Mouse (Mus musculus) frontal cortex, postnatal 14 days (tissue): ENCODE measurements around the gene Ltb4r1.

Experiments used
- DNase-seq, 2 experiments: peaks; one replicate each; pipeline ENCODE4 v3.0.0; 2022; ENCODE audit warnings: low spot score in 2 of 2

The Ltb4r1 gene

DNA sequence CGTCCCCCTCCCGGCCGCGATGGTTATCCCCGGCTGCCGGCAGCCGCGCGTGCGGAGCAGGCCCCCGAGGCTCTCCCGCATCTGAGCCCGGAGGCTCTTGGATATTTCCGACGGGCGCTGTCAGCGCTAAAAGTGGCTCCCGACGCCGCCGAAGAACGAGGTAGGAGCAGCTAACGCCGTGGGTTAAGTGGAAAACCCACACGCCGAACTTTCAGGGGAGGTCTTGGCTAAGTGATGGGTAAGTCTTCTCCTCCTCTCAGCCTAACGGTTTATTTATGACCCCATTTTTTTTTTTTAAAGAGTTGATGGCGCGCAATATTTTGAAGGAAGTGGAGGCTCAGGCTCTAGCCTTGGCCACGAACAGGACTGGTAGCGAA lies 19.9 kb upstream of the Ltb4r1 start:
- DNase-seq: no peak

GRCm38 (mm10) chr14:55747051-55747847 lies 18.5 kb upstream of the Ltb4r1 start:
- no peak for DNase-seq

- no peak for DNase-seq
Observed at GRCm38 (mm10) chr14:55757566-55757965, 8.2 kb upstream of the Ltb4r1 start.

DNA sequence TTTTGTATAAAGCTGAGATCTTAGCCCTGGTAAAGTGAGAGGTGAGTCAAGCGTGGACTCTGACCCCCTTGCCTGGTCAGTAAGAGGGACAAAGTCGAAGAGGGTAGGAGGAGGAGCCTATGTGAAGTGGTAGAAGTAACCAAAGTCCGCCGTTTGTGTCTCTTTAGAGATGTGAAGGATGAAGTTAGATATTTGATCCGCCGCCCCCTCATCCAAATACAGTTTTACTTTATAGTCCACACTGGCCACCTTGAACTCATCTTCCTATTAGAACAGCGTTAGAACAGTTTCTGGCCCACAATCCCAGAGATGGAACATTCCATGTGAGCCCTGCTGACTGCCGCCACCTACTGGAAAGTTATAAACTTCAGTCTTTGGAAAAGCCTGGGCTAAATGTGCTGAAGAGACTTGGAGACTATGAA lies 7.4 kb upstream of the Ltb4r1 start, which contains the start of gene Cideb:
Gene Cideb, minus strand, starts transcription at position 96 of the 422 bp plus-strand sequence.
- no peak for DNase-seq

DNA sequence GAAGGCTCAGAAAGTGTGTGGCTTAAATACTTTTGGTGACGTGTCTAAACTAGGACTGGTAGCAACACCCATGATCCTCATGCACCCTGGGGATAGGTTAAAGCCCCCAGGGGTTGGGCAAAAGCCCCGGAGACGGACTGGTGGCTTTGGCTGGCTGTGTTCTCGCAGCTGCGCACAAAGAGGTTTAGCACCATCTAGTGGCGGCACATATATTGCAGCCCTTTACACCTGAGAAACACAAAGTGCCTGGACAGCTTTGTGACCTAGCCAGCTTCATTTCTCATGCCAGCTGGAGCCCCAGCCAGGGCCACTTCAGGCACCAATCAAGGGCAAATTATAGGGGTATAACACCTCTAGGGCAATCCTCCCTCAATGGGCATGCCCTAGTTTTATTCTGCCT lies 5.6 kb upstream of the Ltb4r1 start:
- peak; percentile 69 to 80 for DNase-seq

DNA sequence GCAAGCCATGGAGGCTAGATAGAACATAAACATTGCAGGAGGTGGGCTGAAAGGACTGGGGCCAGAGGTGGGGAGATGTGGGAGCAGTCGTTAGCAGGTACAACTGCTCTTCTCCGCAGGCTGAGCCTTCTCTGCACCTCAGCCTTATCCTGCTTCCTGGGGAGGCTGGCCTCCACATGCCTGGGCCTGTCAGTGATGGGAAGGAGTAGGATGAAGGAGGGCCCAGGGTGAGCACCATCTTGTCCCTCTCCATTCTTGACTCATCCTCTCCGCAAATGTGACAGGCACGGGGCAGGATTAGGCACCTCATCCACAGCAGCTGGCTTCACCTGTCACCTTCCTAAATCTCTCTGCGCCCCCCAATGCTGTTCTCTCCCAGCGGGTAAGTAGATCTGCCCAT lies 4.6 kb upstream of the Ltb4r1 start, which contains the start of gene Ltb4r2:
Gene Ltb4r2, plus strand, starts transcription at position 266 of the 400 bp plus-strand sequence.
- no peak for DNase-seq

DNA sequence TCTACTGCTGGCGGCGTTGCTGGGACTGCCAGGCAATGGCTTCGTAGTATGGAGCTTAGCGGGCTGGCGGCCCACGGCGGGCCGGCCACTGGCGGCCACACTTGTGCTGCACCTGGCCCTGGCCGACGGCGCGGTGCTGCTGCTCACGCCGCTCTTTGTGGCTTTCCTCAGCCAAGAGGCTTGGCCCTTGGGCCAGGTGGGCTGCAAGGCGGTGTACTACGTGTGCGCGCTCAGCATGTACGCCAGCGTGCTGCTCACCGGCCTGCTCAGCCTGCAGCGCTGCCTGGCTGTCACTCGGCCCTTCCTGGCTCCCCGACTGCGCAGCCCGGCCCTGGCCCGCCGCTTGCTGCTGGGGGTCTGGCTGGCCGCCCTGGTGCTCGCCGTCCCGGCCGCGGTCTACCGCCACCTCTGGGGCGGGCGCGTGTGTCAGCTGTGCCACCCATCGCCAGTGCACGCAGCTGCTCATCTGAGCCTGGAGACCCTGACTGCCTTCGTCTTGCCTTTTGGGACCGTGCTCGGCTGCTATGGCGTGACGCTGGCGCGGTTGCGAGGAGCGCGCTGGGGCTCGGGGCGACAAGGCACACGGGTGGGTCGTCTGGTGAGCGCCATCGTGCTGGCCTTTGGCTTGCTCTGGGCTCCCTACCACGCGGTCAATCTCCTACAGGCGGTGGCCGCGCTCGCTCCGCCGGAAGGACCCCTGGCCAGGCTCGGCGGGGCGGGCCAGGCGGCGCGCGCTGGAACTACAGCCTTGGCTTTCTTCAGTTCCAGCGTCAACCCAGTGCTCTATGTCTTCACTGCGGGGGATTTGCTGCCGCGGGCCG lies 3.6 kb upstream of the Ltb4r1 start:
- peak in 1 of 2 experiments; percentile 48 for DNase-seq

- DNase-seq: no peak
Observed at GRCm38 (mm10) chr14:55763166-55763565, 2.6 kb upstream of the Ltb4r1 start.

GRCm38 (mm10) chr14:55767519-55768414 lies 2.0 kb downstream of the Ltb4r1 start:
- no peak for DNase-seq

DNA sequence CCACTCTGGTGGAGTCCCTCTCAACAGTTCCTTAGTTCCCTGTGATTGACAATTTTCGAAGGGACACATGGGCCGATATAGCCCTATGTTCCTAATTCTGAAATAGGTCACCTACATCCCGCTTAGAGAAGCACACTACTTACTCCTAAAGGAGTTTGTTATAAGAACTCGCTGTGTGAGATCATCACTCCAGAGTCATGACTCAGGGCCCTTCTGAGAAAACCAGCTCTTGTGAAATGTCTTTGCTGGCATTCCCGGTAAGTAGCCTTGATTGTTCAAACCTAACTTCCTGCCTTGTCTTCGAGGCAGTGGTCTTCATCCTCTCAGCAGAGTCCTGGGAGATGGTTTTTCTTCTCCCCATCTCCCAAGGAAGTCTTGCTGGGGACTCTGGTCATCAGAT lies 2.8 kb downstream of the Ltb4r1 start:
- no peak for DNase-seq

- DNase-seq: no peak
Observed at GRCm38 (mm10) chr14:55769087-55769703, 3.4 kb downstream of the Ltb4r1 start.

DNA sequence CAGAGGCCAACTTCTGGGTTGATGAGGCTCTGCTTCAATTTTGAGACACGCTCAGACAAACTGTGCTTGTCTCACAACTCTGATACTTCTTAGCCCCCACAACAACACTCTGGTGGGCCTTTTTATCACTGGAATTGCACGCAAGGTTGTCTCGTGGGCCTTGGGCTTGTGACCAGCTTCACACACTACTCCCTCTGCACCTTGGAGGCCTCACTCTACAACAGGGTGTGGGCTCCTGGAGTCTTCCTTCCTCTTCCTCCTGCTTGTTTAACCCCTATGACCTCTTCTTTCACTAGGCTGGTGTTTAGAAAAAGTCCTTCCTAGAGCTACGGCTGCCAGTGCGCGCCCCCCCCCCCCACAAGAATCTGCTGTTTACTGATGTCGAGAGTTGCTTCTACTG lies 10.9 kb downstream of the Ltb4r1 start:
- DNase-seq: no peak

GRCm38 (mm10) chr14:55777176-55777575 lies 11.4 kb downstream of the Ltb4r1 start:
- no peak for DNase-seq

- no peak for DNase-seq
Observed at GRCm38 (mm10) chr14:55777806-55778205, 12.0 kb downstream of the Ltb4r1 start.

DNA sequence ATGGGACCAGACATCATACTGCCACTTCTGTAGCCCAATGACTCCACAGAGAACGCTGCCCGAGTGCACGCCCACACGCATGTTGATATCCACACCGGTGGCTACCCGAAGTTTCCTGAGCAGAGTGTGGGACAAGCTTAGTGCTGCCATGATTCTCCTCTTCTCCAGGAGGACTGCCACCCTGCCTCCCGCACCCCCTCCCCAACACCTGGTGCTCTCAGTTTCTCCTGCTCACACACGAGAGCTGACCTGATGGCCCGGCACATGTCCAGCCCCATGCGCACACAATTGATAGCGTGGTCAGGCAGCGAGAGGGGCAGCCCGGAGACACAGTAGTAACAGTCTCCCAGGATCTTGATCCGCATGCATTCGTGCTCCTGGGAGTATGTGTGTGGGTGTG lies 12.9 kb downstream of the Ltb4r1 start:
- DNase-seq: no peak

DNA sequence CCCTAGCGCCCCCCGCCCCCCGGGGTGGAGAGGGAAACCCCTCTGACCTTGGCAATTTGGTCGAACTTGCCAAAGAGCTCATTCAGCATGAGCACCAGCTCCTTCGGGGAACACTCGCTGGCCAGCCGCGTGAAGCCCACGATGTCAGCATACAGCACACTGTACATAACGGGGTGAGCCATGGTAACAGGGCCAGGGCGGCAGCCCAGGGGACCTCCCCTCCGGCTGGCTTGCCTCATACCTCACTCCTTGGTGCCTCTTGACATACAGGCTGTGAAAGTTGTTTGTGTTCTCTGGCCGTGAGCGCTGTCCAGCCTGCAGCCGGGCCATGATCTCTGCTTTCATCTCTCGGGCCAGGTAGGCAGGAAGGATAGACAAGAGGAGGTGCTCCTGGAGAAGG lies 13.9 kb downstream of the Ltb4r1 start:
- no peak for DNase-seq

DNA sequence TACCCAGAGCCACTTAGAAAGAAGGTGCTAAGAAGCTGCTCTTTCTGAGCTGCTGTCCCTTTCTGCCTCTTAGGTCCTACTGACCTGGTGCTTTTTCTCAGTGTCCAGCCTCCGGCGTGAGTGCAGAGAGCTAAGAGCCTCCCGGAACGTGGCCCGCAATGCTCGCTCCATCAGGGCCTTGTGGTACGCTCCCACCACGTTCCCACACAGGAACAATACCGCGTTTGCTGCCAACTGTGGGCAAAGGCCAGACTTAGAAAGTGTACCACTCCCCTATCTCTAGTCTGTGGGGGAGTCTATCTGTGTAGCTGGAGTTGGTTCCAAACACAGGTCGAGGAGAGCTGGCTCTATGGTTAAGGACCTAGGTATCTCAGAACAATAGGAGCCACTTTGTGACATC lies 15.0 kb downstream of the Ltb4r1 start:
- DNase-seq: peak in 1 of 2 experiments; percentile 3

DNA sequence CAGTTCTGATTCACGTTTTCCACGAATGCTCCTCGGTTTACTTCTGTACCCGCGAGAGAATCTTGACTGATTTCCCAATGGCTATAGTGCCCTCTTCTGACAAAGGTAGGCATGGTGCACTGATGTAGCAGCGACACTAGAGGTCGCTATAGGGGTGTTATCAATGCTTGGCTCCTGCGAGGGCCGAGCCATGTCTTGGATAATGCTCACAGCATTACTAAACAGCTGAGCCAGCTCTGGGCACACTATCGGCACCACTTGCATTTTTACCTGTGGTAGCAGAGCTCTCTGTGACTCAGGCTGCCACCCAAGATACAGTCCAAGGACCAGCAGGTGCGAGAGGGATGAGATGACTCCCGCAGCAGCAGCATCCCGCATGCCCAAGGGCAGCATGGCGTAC lies 15.5 kb downstream of the Ltb4r1 start:
- DNase-seq: peak in 1 of 2 experiments; percentile 26

- peak in 1 of 2 experiments; percentile 0 for DNase-seq
Observed at GRCm38 (mm10) chr14:55782361-55782960, 16.7 kb downstream of the Ltb4r1 start.

- DNase-seq: peak in 1 of 2 experiments; percentile 2
Observed at GRCm38 (mm10) chr14:55783171-55783957, 17.6 kb downstream of the Ltb4r1 start.
